Mouse (Mus musculus): Measurements from ENCODE around the gene Pla1a. TPM values are rescaled to one million over a fixed set of nuclear protein-coding genes. Genes with fewer than 3 reads are reported as not detected.
A peak's percentile ranks its signal among the peaks of the same experiment; 100 is the strongest.

Pla1a gene
- polyA plus RNA-seq, 1 experiment from 2014 or later: 0.60 TPM

- Histone ChIP-seq H3K4me1 (peaks cover 18% of the 10 kb centered on the region), H3K4me3 (replicated peaks) (no peak overlapping the region), H3K9ac (no peak overlapping the region), H3K9me3 (replicated peaks) (no peaks in the 10 kb centered on the region), H3K4me2 (replicated peaks) (no peak overlapping the region), H3K27me3 (no peaks in the 10 kb centered on the region), H3K36me3 (no peaks in the 10 kb centered on the region), H3K27ac (replicated peaks) (no peak overlapping the region)
- 91% methylated on average over 3 of the region's 3 CpGs for WGBS
- no peak for ATAC-seq (ENCODE audit: insufficient number of reproducible peaks, low FRiP score, low TSS enrichment, low read depth)
Measured at GRCm38 (mm10) chr16:38379926-38380325, 53.0 kb downstream of the Pla1a start.

GRCm38 (mm10) chr16:38379493-38379892, 53.5 kb downstream of the Pla1a start:
- Histone ChIP-seq H3K36me3 (no peaks in the 10 kb centered on the region), H3K27me3 (no peaks in the 10 kb centered on the region), H3K4me3 (replicated peaks) (no peak overlapping the region), H3K4me1 (peaks cover 21% of the 10 kb centered on the region), H3K9me3 (replicated peaks) (no peaks in the 10 kb centered on the region), H3K4me2 (replicated peaks) (no peak overlapping the region), H3K27ac (replicated peaks) (no peak overlapping the region), H3K9ac (no peak overlapping the region)
- 46% methylated on average over 3 of the region's 3 CpGs for WGBS
- ATAC-seq (ENCODE audit: insufficient number of reproducible peaks, low FRiP score, low TSS enrichment, low read depth): no peak

GRCm38 (mm10) chr16:38379088-38379487, 53.9 kb downstream of the Pla1a start:
- Histone ChIP-seq H3K4me3 (replicated peaks) (no peak overlapping the region), H3K9ac (no peak overlapping the region), H3K9me3 (replicated peaks) (no peaks in the 10 kb centered on the region), H3K27me3 (no peaks in the 10 kb centered on the region), H3K27ac (replicated peaks) (no peak overlapping the region), H3K4me1 (peaks cover 21% of the 10 kb centered on the region), H3K4me2 (replicated peaks) (no peak overlapping the region), H3K36me3 (no peaks in the 10 kb centered on the region)
- WGBS: 25% methylated on average over 6 of the region's 6 CpGs
- ATAC-seq (ENCODE audit: insufficient number of reproducible peaks, low FRiP score, low TSS enrichment, low read depth): no peak

- H3K4me3 ChIP-seq (replicated peaks): no peak overlapping the region
- no peak overlapping the region for H3K9ac ChIP-seq
- peaks cover 21% of the 10 kb centered on the region for H3K4me1 ChIP-seq
- no peak overlapping the region for H3K4me2 ChIP-seq (replicated peaks)
- H3K9me3 ChIP-seq (replicated peaks): no peaks in the 10 kb centered on the region
- 58% methylated on average over 6 of the region's 6 CpGs for WGBS
- H3K27ac ChIP-seq (replicated peaks): no peak overlapping the region
- no peaks in the 10 kb centered on the region for H3K36me3 ChIP-seq
- no peaks in the 10 kb centered on the region for H3K27me3 ChIP-seq
- ATAC-seq (ENCODE audit: insufficient number of reproducible peaks, low FRiP score, low TSS enrichment, low read depth): no peak
Measured at GRCm38 (mm10) chr16:38378591-38378990, 54.4 kb downstream of the Pla1a start.

GRCm38 (mm10) chr16:38377546-38377945, 55.4 kb downstream of the Pla1a start:
- Histone ChIP-seq H3K9me3 (replicated peaks) (no peaks in the 10 kb centered on the region), H3K27ac (replicated peaks) (no peak overlapping the region), H3K4me3 (replicated peaks) (no peak overlapping the region), H3K36me3 (no peaks in the 10 kb centered on the region), H3K4me1 (peaks cover 21% of the 10 kb centered on the region), H3K27me3 (no peaks in the 10 kb centered on the region), H3K4me2 (replicated peaks) (no peak overlapping the region), H3K9ac (no peak overlapping the region)
- 79% methylated on average over 6 of the region's 6 CpGs for WGBS
- no peak for ATAC-seq (ENCODE audit: insufficient number of reproducible peaks, low FRiP score, low TSS enrichment, low read depth)

- H3K36me3 ChIP-seq: no peaks in the 10 kb centered on the region
- H3K4me3 ChIP-seq (replicated peaks): peak overlapping the region; percentile 28
- H3K4me1 ChIP-seq: peaks cover 21% of the 10 kb centered on the region
- H3K27ac ChIP-seq (replicated peaks): peak overlapping the region; percentile 78
- H3K9me3 ChIP-seq (replicated peaks): no peaks in the 10 kb centered on the region
- no peak overlapping the region for H3K9ac ChIP-seq
- H3K27me3 ChIP-seq: no peaks in the 10 kb centered on the region
- ATAC-seq (ENCODE audit: insufficient number of reproducible peaks, low FRiP score, low TSS enrichment, low read depth): no peak
- WGBS: 43% methylated on average over 8 of the region's 8 CpGs
- peak overlapping the region; percentile 40 for H3K4me2 ChIP-seq (replicated peaks)
Measured at GRCm38 (mm10) chr16:38376841-38377249, 56.1 kb downstream of the Pla1a start.

GRCm38 (mm10) chr16:38376163-38376840, 56.6 kb downstream of the Pla1a start:
- Histone ChIP-seq H3K4me2 (replicated peaks) (peak overlapping the region; percentile 40), H3K9ac (no peak overlapping the region), H3K27ac (replicated peaks) (peak overlapping the region; percentile 78), H3K9me3 (replicated peaks) (no peaks in the 10 kb centered on the region), H3K36me3 (no peaks in the 10 kb centered on the region), H3K27me3 (no peaks in the 10 kb centered on the region), H3K4me1 (peaks cover 21% of the 10 kb centered on the region), H3K4me3 (replicated peaks) (peak overlapping the region; percentile 28)
- 15% methylated on average over 17 of the region's 17 CpGs for WGBS
- ATAC-seq (ENCODE audit: insufficient number of reproducible peaks, low FRiP score, low TSS enrichment, low read depth): peak; percentile 81

GRCm38 (mm10) chr16:38375182-38375581, 57.8 kb downstream of the Pla1a start:
- H3K36me3 ChIP-seq: no peaks in the 10 kb centered on the region
- no peak overlapping the region for H3K27ac ChIP-seq (replicated peaks)
- no peak overlapping the region for H3K4me2 ChIP-seq (replicated peaks)
- no peaks in the 10 kb centered on the region for H3K27me3 ChIP-seq
- WGBS: 81% methylated on average over 7 of the region's 7 CpGs
- peaks cover 21% of the 10 kb centered on the region for H3K4me1 ChIP-seq
- no peak overlapping the region for H3K9ac ChIP-seq
- H3K9me3 ChIP-seq (replicated peaks): no peaks in the 10 kb centered on the region
- no peak overlapping the region for H3K4me3 ChIP-seq (replicated peaks)
- ATAC-seq (ENCODE audit: insufficient number of reproducible peaks, low FRiP score, low TSS enrichment, low read depth): no peak

GRCm38 (mm10) chr16:38374379-38375140, 58.4 kb downstream of the Pla1a start:
- Histone ChIP-seq H3K4me2 (replicated peaks) (no peak overlapping the region), H3K9me3 (replicated peaks) (no peaks in the 10 kb centered on the region), H3K36me3 (no peaks in the 10 kb centered on the region), H3K4me3 (replicated peaks) (no peak overlapping the region), H3K27me3 (no peaks in the 10 kb centered on the region), H3K4me1 (peaks cover 21% of the 10 kb centered on the region), H3K27ac (replicated peaks) (no peak overlapping the region; the same call in 1 of the 2 replicates), H3K9ac (no peak overlapping the region)
- 65% methylated on average over 10 of the region's 10 CpGs for WGBS
- no peak for ATAC-seq (ENCODE audit: insufficient number of reproducible peaks, low FRiP score, low TSS enrichment, low read depth)

- no peaks in the 10 kb centered on the region for H3K36me3 ChIP-seq
- WGBS: 80% methylated on average over 16 of the region's 16 CpGs
Measured at GRCm38 (mm10) chr16:38373941-38374340, 59.0 kb downstream of the Pla1a start.

GRCm38 (mm10) chr16:38373439-38373838, 59.5 kb downstream of the Pla1a start:
- Histone ChIP-seq H3K4me1 (peaks cover 21% of the 10 kb centered on the region), H3K4me2 (replicated peaks) (no peak overlapping the region), H3K27me3 (no peaks in the 10 kb centered on the region), H3K27ac (replicated peaks) (no peak overlapping the region), H3K9me3 (replicated peaks) (no peaks in the 10 kb centered on the region), H3K9ac (no peak overlapping the region), H3K4me3 (replicated peaks) (no peak overlapping the region), H3K36me3 (no peaks in the 10 kb centered on the region)
- WGBS: 80% methylated on average over 10 of the region's 10 CpGs
- ATAC-seq (ENCODE audit: insufficient number of reproducible peaks, low FRiP score, low TSS enrichment, low read depth): no peak

More at GRCm38 (mm10) chr16:38373941-38374340, 59.0 kb downstream of the Pla1a start:
- ATAC-seq (ENCODE audit: insufficient number of reproducible peaks, low FRiP score, low TSS enrichment, low read depth): no peak
- Histone ChIP-seq H3K4me1 (peaks cover 21% of the 10 kb centered on the region), H3K27me3 (no peaks in the 10 kb centered on the region), H3K27ac (replicated peaks) (no peak overlapping the region), H3K4me3 (replicated peaks) (no peak overlapping the region), H3K9me3 (replicated peaks) (no peaks in the 10 kb centered on the region), H3K4me2 (replicated peaks) (no peak overlapping the region), H3K9ac (no peak overlapping the region)
